8 mouse cellular contexts compared by ENCODE assay signal in genomic region chr1:151177030-151177936, GRCm38 (mm10). TPM values are rescaled to one million over a fixed set of nuclear protein-coding genes. Genes with fewer than 3 reads are reported as not detected.
A peak's percentile ranks its signal among the peaks of the same experiment; 100 is the strongest.
DNase-seq lines count a peak whose midpoint lies in the region; ATAC-seq and TF ChIP-seq lines count a peak whose summit lies in the region.

No protein-coding gene starts in this region.

- H3K9me3 ChIP-seq in lung, embryonic 14.5 days (ENCODE audit: low read depth, low read length), result no peaks in the 10 kb centered on the region
- no peaks in the 10 kb centered on the region for H3K9me3 ChIP-seq in limb, embryonic 12.5 days
- H3K9me3 ChIP-seq in midbrain, postnatal 0 days (ENCODE audit: low read length), result no peaks in the 10 kb centered on the region

- peak overlapping the region; percentile 14; the same call in 1 of the 2 replicates for H3K4me3 ChIP-seq in lung, embryonic 14.5 days (ENCODE audit: low read depth, low read length)
- peak overlapping the region; percentile 35 for H3K4me3 ChIP-seq in limb, embryonic 12.5 days (replicated peaks)
- peak overlapping the region; percentile 10; the same call in 1 of the 2 replicates for H3K4me3 ChIP-seq in midbrain, postnatal 0 days (ENCODE audit: low read depth, low read length)

- H3K27me3 ChIP-seq in lung, embryonic 14.5 days (ENCODE audit: insufficient read depth, low read length), result no peaks in the 10 kb centered on the region
- no peaks in the 10 kb centered on the region for H3K27me3 ChIP-seq in limb, embryonic 12.5 days
- no peaks in the 10 kb centered on the region for H3K27me3 ChIP-seq in midbrain, postnatal 0 days (ENCODE audit: insufficient read depth, low read length)

- no peaks in the 10 kb centered on the region for H3K36me3 ChIP-seq in lung, embryonic 14.5 days (ENCODE audit: insufficient read depth)
- no peaks in the 10 kb centered on the region for H3K36me3 ChIP-seq in limb, embryonic 12.5 days
- H3K36me3 ChIP-seq in midbrain, postnatal 0 days (ENCODE audit: insufficient read depth, low read length), result no peaks in the 10 kb centered on the region

- peak; percentile 83; the same call in 1 of the 2 replicates for ATAC-seq in lung, embryonic 14.5 days (ENCODE audit: insufficient read depth)
- peak; percentile 85 to 88 for ATAC-seq in hematopoietic stem cell, adult 5-6 weeks (replicated peaks in 1 of 2; ENCODE audit: insufficient read depth in 1 of 2, low FRiP score in 2 of 2, low TSS enrichment in 1 of 2, low read depth in 1 of 2, poor library complexity in 2 of 2, severe bottlenecking in 2 of 2)
- peak; percentile 68; the same call in 1 of the 2 replicates for ATAC-seq in limb, embryonic 12.5 days (ENCODE audit: insufficient number of reproducible peaks, insufficient read depth, low FRiP score, low TSS enrichment, low read depth)
- ATAC-seq in midbrain, postnatal 0 days (ENCODE audit: low FRiP score), result peak; percentile 90

- TF ChIP-seq CTCF in lung, embryonic 14.5 days (IDR thresholded peaks at IDR 0.05; ENCODE audit: low read depth), result no peak
- TF ChIP-seq CTCF in midbrain, postnatal 0 days (IDR thresholded peaks at IDR 0.05), result no peak

- DNase-seq in lung, embryonic 14.5 days, result peak; percentile 34
- no peak for DNase-seq in lung, postnatal 14 days
- peak; percentile 55 for DNase-seq in embryo, embryonic 9.5 days (ENCODE audit: extremely low spot score)
- DNase-seq in midbrain, postnatal 0 days (ENCODE audit: low spot score), result peak; percentile 41
- no peak for DNase-seq in ovary, postnatal 14 days (ENCODE audit: low spot score)
- no peak for DNase-seq in cerebellum, adult 9-11 months

- 13% methylated on average over 10 of the region's 10 CpGs for WGBS in lung, embryonic 14.5 days
- 14% methylated on average over 10 of the region's 10 CpGs for WGBS in limb, embryonic 12.5 days
- 10% methylated on average over 10 of the region's 10 CpGs for WGBS in midbrain, postnatal 0 days

- no peaks in the 10 kb centered on the region for H3K4me1 ChIP-seq in lung, embryonic 14.5 days (ENCODE audit: insufficient read depth)
- H3K4me1 ChIP-seq in limb, embryonic 12.5 days (replicated peaks), result peaks cover 13% of the 10 kb centered on the region; the same call in 1 of the 2 replicates
- H3K4me1 ChIP-seq in midbrain, postnatal 0 days (ENCODE audit: insufficient read depth, low read length), result no peaks in the 10 kb centered on the region

- H3K9ac ChIP-seq in lung, embryonic 14.5 days, result no peak overlapping the region
- no peak overlapping the region for H3K9ac ChIP-seq in limb, embryonic 12.5 days (replicated peaks)
- no peak overlapping the region for H3K9ac ChIP-seq in midbrain, postnatal 0 days (replicated peaks; ENCODE audit: low read length, poor library complexity, severe bottlenecking)

- H3K4me2 ChIP-seq in lung, embryonic 14.5 days, result peak overlapping the region; percentile 52
- H3K4me2 ChIP-seq in limb, embryonic 12.5 days, result peak overlapping the region; percentile 51
- H3K4me2 ChIP-seq in midbrain, postnatal 0 days (ENCODE audit: low read depth, low read length, poor library complexity, severe bottlenecking), result peak overlapping the region; percentile 30

- H3K27ac ChIP-seq in lung, embryonic 14.5 days (ENCODE audit: low read depth), result no peak overlapping the region
- no peak overlapping the region for H3K27ac ChIP-seq in limb, embryonic 12.5 days
- no peak overlapping the region for H3K27ac ChIP-seq in midbrain, postnatal 0 days (ENCODE audit: low read depth, low read length)

RNA-seq across cellular contexts. Expression of gene Gm47985, which starts 5.1 kb away (rescaled TPM):
- not detected in 2 replicates for polyA plus RNA-seq in lung, embryonic 14.5 days (2014; fragmentation: Nextera tagmentation; extraction: Ambion mirVana)
- not detected in 2 replicates for total RNA-seq in hematopoietic stem cell, adult 5-6 weeks (2017)
- 0.92 and 1.3 TPM in 2 replicates for polyA plus RNA-seq in limb, embryonic 12.5 days (2016; fragmentation: Nextera tagmentation; extraction: Ambion mirVana)
- not detected in 2 replicates for total RNA-seq in midbrain, postnatal 0 days (2014; rRNA removed)
- not detected in 2 replicates for polyA plus RNA-seq in midbrain, postnatal 0 days (2015; fragmentation: Nextera tagmentation; extraction: Ambion mirVana)

RNA-seq across cellular contexts. Expression of gene Gm8947, which starts 14.9 kb away (rescaled TPM):
- polyA plus RNA-seq in lung, embryonic 14.5 days (2014; fragmentation: Nextera tagmentation; extraction: Ambion mirVana), result 0.14 TPM in 1 of 2 replicates, not detected in the other
- not detected in 2 replicates for total RNA-seq in hematopoietic stem cell, adult 5-6 weeks (2017)
- polyA plus RNA-seq in limb, embryonic 12.5 days (2016; fragmentation: Nextera tagmentation; extraction: Ambion mirVana), result not detected in 2 replicates
- not detected in 2 replicates for total RNA-seq in midbrain, postnatal 0 days (2014; rRNA removed)
- not detected in 2 replicates for polyA plus RNA-seq in midbrain, postnatal 0 days (2015; fragmentation: Nextera tagmentation; extraction: Ambion mirVana)

RNA-seq across cellular contexts. Expression of gene Gm47995, which starts 21.0 kb away (rescaled TPM):
- not detected in 2 replicates for polyA plus RNA-seq in lung, embryonic 14.5 days (2014; fragmentation: Nextera tagmentation; extraction: Ambion mirVana)
- not detected in 2 replicates for total RNA-seq in hematopoietic stem cell, adult 5-6 weeks (2017)
- not detected in 2 replicates for polyA plus RNA-seq in limb, embryonic 12.5 days (2016; fragmentation: Nextera tagmentation; extraction: Ambion mirVana)
- not detected in 2 replicates for total RNA-seq in midbrain, postnatal 0 days (2014; rRNA removed)
- polyA plus RNA-seq in midbrain, postnatal 0 days (2015; fragmentation: Nextera tagmentation; extraction: Ambion mirVana), result not detected in 2 replicates

RNA-seq across cellular contexts. Expression of gene 3110040M04Rik, which starts 26.6 kb away (rescaled TPM):
- not detected in 2 replicates for polyA plus RNA-seq in lung, embryonic 14.5 days (2014; fragmentation: Nextera tagmentation; extraction: Ambion mirVana)
- not detected in 2 replicates for total RNA-seq in hematopoietic stem cell, adult 5-6 weeks (2017)
- polyA plus RNA-seq in limb, embryonic 12.5 days (2016; fragmentation: Nextera tagmentation; extraction: Ambion mirVana), result not detected in 2 replicates
- total RNA-seq in midbrain, postnatal 0 days (2014; rRNA removed), result not detected in 2 replicates
- not detected in 2 replicates for polyA plus RNA-seq in midbrain, postnatal 0 days (2015; fragmentation: Nextera tagmentation; extraction: Ambion mirVana)

RNA-seq across cellular contexts. Expression of gene Gm47996, which starts 32.6 kb away (rescaled TPM):
- not detected in 2 replicates for polyA plus RNA-seq in lung, embryonic 14.5 days (2014; fragmentation: Nextera tagmentation; extraction: Ambion mirVana)
- 0.25 TPM in 1 of 2 replicates, not detected in the other for total RNA-seq in hematopoietic stem cell, adult 5-6 weeks (2017)
- polyA plus RNA-seq in limb, embryonic 12.5 days (2016; fragmentation: Nextera tagmentation; extraction: Ambion mirVana), result not detected in 2 replicates
- not detected in 2 replicates for total RNA-seq in midbrain, postnatal 0 days (2014; rRNA removed)
- polyA plus RNA-seq in midbrain, postnatal 0 days (2015; fragmentation: Nextera tagmentation; extraction: Ambion mirVana), result not detected in 2 replicates

Comparison
In these comparisons a context has a peak if more than half of its experiments do, and no peak if none do; other contexts are left out.
1. DNase-seq: peak in lung, embryonic 14.5 days (single experiment), embryo, embryonic 9.5 days (single experiment) and midbrain, postnatal 0 days (single experiment); none in lung, postnatal 14 days (single experiment), ovary, postnatal 14 days (single experiment) and cerebellum, adult 9-11 months (single experiment).
2. Peak in every context shown above with its lines, with median percentiles within 50 percentile points of each other: ATAC-seq, H3K4me2 ChIP-seq and H3K4me3 ChIP-seq.